Mouse (Mus musculus) neural tube, embryonic 12.5 days (tissue): ENCODE measurements around the gene Epha6. TPM values are rescaled to one million over a fixed set of nuclear protein-coding genes. Genes with fewer than 3 reads are reported as not detected.

Experiments
- ATAC-seq: fragments of 200-750 bp; cut with Nextera tagmentation; 2 replicates; pipeline ENCODE4 v1.8.0; 2017; ENCODE audit warnings: low read depth, mild to moderate bottlenecking, moderate TSS enrichment, moderate library complexity; ENCODE audit not compliant: low FRiP score
- H3K27ac ChIP-seq: fragments of 300-500 bp; sonication (generic); 2 replicates; pipeline ENCODE4 v1.5.1; 2016
- H3K27me3 ChIP-seq: fragments of 300-500 bp; sonication (generic); replicated peaks from 2 replicates; pipeline ENCODE4 v1.6.1; 2016; ENCODE audit warnings: mild to moderate bottlenecking
- H3K36me3 ChIP-seq: fragments of 300-500 bp; sonication (generic); 2 replicates; pipeline ENCODE4 v1.6.1; 2016; ENCODE audit warnings: mild to moderate bottlenecking
- H3K4me1 ChIP-seq: fragments of 300-500 bp; sonication (generic); 2 replicates; pipeline ENCODE4 v1.6.1; 2016
- H3K4me2 ChIP-seq: fragments of 300-500 bp; sonication (generic); replicated peaks from 2 replicates; pipeline ENCODE4 v1.6.1; 2016; ENCODE audit warnings: mild to moderate bottlenecking
- H3K4me3 ChIP-seq: fragments of 300-500 bp; sonication (generic); 2 replicates; pipeline ENCODE4 v1.5.1; 2016
- H3K9ac ChIP-seq: fragments of 300-500 bp; sonication (generic); 2 replicates; pipeline ENCODE4 v1.6.1; 2016; ENCODE audit warnings: mild to moderate bottlenecking
- H3K9me3 ChIP-seq: fragments of 300-500 bp; sonication (generic); 2 replicates; pipeline ENCODE4 v1.6.1; 2016; ENCODE audit warnings: mild to moderate bottlenecking
- WGBS: fragments of 180-500 bp; shearing (Covaris S2); methylation state at CpG from one replicate; pipeline ENCODE4 v1.1.7; 2016; 5-methylcytosine and 5-hydroxymethylcytosine counted together
- polyA plus RNA-seq: library from polyadenylated mRNA; unstranded; fragments of >200 nt; fragmentation: Nextera tagmentation; extraction: Ambion mirVana; gene quantifications from 2 replicates; pipeline ENCODE4 v1.2.1, GENCODE M21; 2016

Gene Epha6
- polyA plus RNA-seq, 1 experiment from 2014 or later, result 4.4 TPM

GRCm38 (mm10) chr16:59693230-59693629 lies 912.1 kb downstream of the Epha6 start:
- Histone ChIP-seq H3K27me3 (no peaks in the 10 kb centered on the region), H3K36me3 (no peaks in the 10 kb centered on the region), H3K27ac (no peak overlapping the region), H3K9me3 (no peaks in the 10 kb centered on the region), H3K4me1 (no peaks in the 10 kb centered on the region), H3K4me3 (no peak overlapping the region), H3K4me2 (no peak overlapping the region), H3K9ac (no peak overlapping the region)
- ATAC-seq, result no peak
- WGBS, result 89% methylated on average over 7 of the region's 7 CpGs

- H3K27ac ChIP-seq, result no peak overlapping the region
- no peaks in the 10 kb centered on the region for H3K27me3 ChIP-seq
- H3K4me1 ChIP-seq, result no peaks in the 10 kb centered on the region
- no peak overlapping the region for H3K4me3 ChIP-seq
- H3K9ac ChIP-seq, result no peak overlapping the region
- no peak overlapping the region for H3K4me2 ChIP-seq
- H3K9me3 ChIP-seq, result no peaks in the 10 kb centered on the region
- H3K36me3 ChIP-seq, result no peaks in the 10 kb centered on the region
- WGBS, result 88% methylated on average over 5 of the region's 5 CpGs
- no peak for ATAC-seq
Observed at GRCm38 (mm10) chr16:59689120-59689519, 916.2 kb downstream of the Epha6 start.

- no peak for ATAC-seq
- Histone ChIP-seq H3K27me3 (no peaks in the 10 kb centered on the region), H3K4me3 (no peak overlapping the region), H3K4me2 (no peak overlapping the region), H3K27ac (no peak overlapping the region), H3K36me3 (no peaks in the 10 kb centered on the region), H3K4me1 (no peaks in the 10 kb centered on the region), H3K9ac (no peak overlapping the region), H3K9me3 (no peaks in the 10 kb centered on the region)
- WGBS, result 76% methylated on average over 5 of the region's 5 CpGs
Observed at GRCm38 (mm10) chr16:59685135-59685534, 920.2 kb downstream of the Epha6 start.

GRCm38 (mm10) chr16:59683434-59683833 lies 921.9 kb downstream of the Epha6 start:
- Histone ChIP-seq H3K27me3 (no peaks in the 10 kb centered on the region), H3K4me3 (no peak overlapping the region), H3K9me3 (no peaks in the 10 kb centered on the region), H3K27ac (no peak overlapping the region), H3K4me1 (no peaks in the 10 kb centered on the region), H3K9ac (no peak overlapping the region), H3K36me3 (no peaks in the 10 kb centered on the region), H3K4me2 (no peak overlapping the region)
- 6% methylated on average over 8 of the region's 8 CpGs for whole genome bisulfite sequencing
- ATAC-seq, result peak; percentile 85

- no peak overlapping the region for H3K4me2 ChIP-seq
- 86% methylated on average over 8 of the region's 8 CpGs for WGBS
- no peaks in the 10 kb centered on the region for H3K27me3 ChIP-seq
- H3K36me3 ChIP-seq, result no peaks in the 10 kb centered on the region
- no peaks in the 10 kb centered on the region for H3K4me1 ChIP-seq
- no peak overlapping the region for H3K9ac ChIP-seq
- H3K27ac ChIP-seq, result no peak overlapping the region
- no peaks in the 10 kb centered on the region for H3K9me3 ChIP-seq
- ATAC-seq, result no peak
- H3K4me3 ChIP-seq, result no peak overlapping the region
Observed at GRCm38 (mm10) chr16:59682216-59682891, 923.0 kb downstream of the Epha6 start.

GRCm38 (mm10) chr16:59666938-59667337 lies 938.4 kb downstream of the Epha6 start:
- Histone ChIP-seq H3K4me2 (no peak overlapping the region), H3K27me3 (no peaks in the 10 kb centered on the region), H3K36me3 (no peaks in the 10 kb centered on the region), H3K4me3 (no peak overlapping the region), H3K27ac (no peak overlapping the region), H3K4me1 (no peaks in the 10 kb centered on the region), H3K9me3 (no peaks in the 10 kb centered on the region), H3K9ac (no peak overlapping the region)
- no peak for ATAC-seq
- 88% methylated on average over 2 of the region's 2 CpGs for WGBS

GRCm38 (mm10) chr16:59643766-59644165 lies 961.6 kb downstream of the Epha6 start:
- no peaks in the 10 kb centered on the region for H3K9me3 ChIP-seq
- no peak overlapping the region for H3K9ac ChIP-seq
- H3K27ac ChIP-seq, result no peak overlapping the region
- 46% methylated on average over 2 of the region's 2 CpGs for WGBS
- no peaks in the 10 kb centered on the region for H3K36me3 ChIP-seq
- no peak overlapping the region for H3K4me3 ChIP-seq
- no peaks in the 10 kb centered on the region for H3K4me1 ChIP-seq
- H3K27me3 ChIP-seq, result no peaks in the 10 kb centered on the region
- no peak for ATAC-seq
- no peak overlapping the region for H3K4me2 ChIP-seq

- no peaks in the 10 kb centered on the region for H3K9me3 ChIP-seq
- H3K4me3 ChIP-seq, result no peak overlapping the region
- H3K9ac ChIP-seq, result no peak overlapping the region
- H3K36me3 ChIP-seq, result no peaks in the 10 kb centered on the region
- no peak overlapping the region for H3K27ac ChIP-seq
- ATAC-seq, result no peak
- no peaks in the 10 kb centered on the region for H3K27me3 ChIP-seq
- no peak overlapping the region; the same call in 1 of the 2 replicates for H3K4me2 ChIP-seq
- WGBS, result 94% methylated on average over 3 of the region's 3 CpGs
- no peaks in the 10 kb centered on the region for H3K4me1 ChIP-seq
Observed at GRCm38 (mm10) chr16:59639985-59640384, 965.3 kb downstream of the Epha6 start.

GRCm38 (mm10) chr16:59639102-59639691 lies 966.1 kb downstream of the Epha6 start, which contains the start of gene Arl6:
TSS of gene Arl6 (minus strand) at chr16:59639391.
- WGBS, result under 1% methylated on average over 46 of the region's 46 CpGs
- H3K4me1 ChIP-seq, result no peaks in the 10 kb centered on the region
- H3K9ac ChIP-seq, result peak within 1 kb of the TSS; percentile 57
- ATAC-seq, result peak; percentile 97
- no peaks in the 10 kb centered on the region for H3K36me3 ChIP-seq
- H3K4me2 ChIP-seq, result peak within 1 kb of the TSS; percentile 65
- peak within 1 kb of the TSS; percentile 96 for H3K27ac ChIP-seq
- no peaks in the 10 kb centered on the region for H3K27me3 ChIP-seq
- H3K4me3 ChIP-seq, result peak within 1 kb of the TSS; percentile 65
- H3K9me3 ChIP-seq, result no peaks in the 10 kb centered on the region

- peaks cover 4% of the 10 kb centered on the region for H3K36me3 ChIP-seq
- H3K27ac ChIP-seq, result no peak overlapping the region
- H3K4me2 ChIP-seq, result no peak overlapping the region
- H3K4me3 ChIP-seq, result no peak overlapping the region
- H3K9ac ChIP-seq, result no peak overlapping the region
- WGBS, result 88% methylated on average over 2 of the region's 2 CpGs
- no peak for ATAC-seq
- no peaks in the 10 kb centered on the region for H3K27me3 ChIP-seq
- H3K4me1 ChIP-seq, result no peaks in the 10 kb centered on the region
- no peaks in the 10 kb centered on the region for H3K9me3 ChIP-seq
Observed at GRCm38 (mm10) chr16:59634598-59634997, 970.7 kb downstream of the Epha6 start.

GRCm38 (mm10) chr16:59621554-59621953 lies 983.8 kb downstream of the Epha6 start:
- H3K9ac ChIP-seq, result no peak overlapping the region
- H3K27ac ChIP-seq, result no peak overlapping the region
- no peak overlapping the region for H3K4me3 ChIP-seq
- WGBS, result 96% methylated on average over 2 of the region's 2 CpGs
- no peak for ATAC-seq
- no peak overlapping the region for H3K4me2 ChIP-seq
- H3K27me3 ChIP-seq, result no peaks in the 10 kb centered on the region
- no peaks in the 10 kb centered on the region for H3K4me1 ChIP-seq
- no peaks in the 10 kb centered on the region for H3K36me3 ChIP-seq
- no peaks in the 10 kb centered on the region for H3K9me3 ChIP-seq

GRCm38 (mm10) chr16:59617167-59617566 lies 988.2 kb downstream of the Epha6 start:
- H3K36me3 ChIP-seq, result no peaks in the 10 kb centered on the region
- WGBS, result 38% methylated on average over 3 of the region's 3 CpGs
- ATAC-seq, result peak; percentile 71; the same call in 1 of the 2 replicates

GRCm38 (mm10) chr16:59615675-59616074 lies 989.7 kb downstream of the Epha6 start:
- 71% methylated on average over 3 of the region's 3 CpGs for WGBS
- no peak overlapping the region for H3K27ac ChIP-seq
- H3K27me3 ChIP-seq, result no peaks in the 10 kb centered on the region
- H3K36me3 ChIP-seq, result peaks cover 5% of the 10 kb centered on the region; the same call in 1 of the 2 replicates
- ATAC-seq, result no peak
- no peak overlapping the region for H3K9ac ChIP-seq
- no peak overlapping the region for H3K4me2 ChIP-seq
- no peaks in the 10 kb centered on the region for H3K4me1 ChIP-seq
- H3K9me3 ChIP-seq, result no peaks in the 10 kb centered on the region
- H3K4me3 ChIP-seq, result no peak overlapping the region

More at GRCm38 (mm10) chr16:59617167-59617566, 988.2 kb downstream of the Epha6 start:
- H3K9me3 ChIP-seq, result no peaks in the 10 kb centered on the region
- H3K4me1 ChIP-seq, result no peaks in the 10 kb centered on the region
- no peak overlapping the region for H3K4me3 ChIP-seq
- H3K9ac ChIP-seq, result no peak overlapping the region
- H3K27me3 ChIP-seq, result no peaks in the 10 kb centered on the region
- no peak overlapping the region for H3K4me2 ChIP-seq
- no peak overlapping the region for H3K27ac ChIP-seq
